Mouse (Mus musculus): ENCODE results near the gene Kif24.

GRCm38 (mm10) chr4:41407353-41407752, 57.3 kb downstream of the Kif24 start:
- TF ChIP-seq CTCF (IDR thresholded peaks at IDR 0.05; ENCODE audit: borderline replicate concordance, insufficient read depth, low read depth, low read length), result no peak
- no peak for TF ChIP-seq POLR2A (IDR thresholded peaks at IDR 0.05; ENCODE audit: borderline replicate concordance, insufficient read depth, low read length)
